Mouse (Mus musculus) gastrocnemius, adult 2 months (tissue): ENCODE measurements around the gene Cybrd1. TPM values are rescaled to one million over a fixed set of nuclear protein-coding genes. Genes with fewer than 3 reads are reported as not detected.
A peak's percentile ranks its signal among the peaks of the same experiment; 100 is the strongest.

Experiments used
- DNase-seq: peaks from one replicate; pipeline ENCODE4 v3.0.0; 2022
- H3K27ac ChIP-seq: fragments of 200-600 bp; 2 replicates; pipeline ENCODE4 v1.8.1; 2022; ENCODE audit warnings: mild to moderate bottlenecking
- H3K4me3 ChIP-seq: fragments of 200-600 bp; 2 replicates; pipeline ENCODE4 v1.8.1; 2022; ENCODE audit warnings: mild to moderate bottlenecking, moderate library complexity
- CTCF ChIP-seq: fragments of 200-600 bp; IDR thresholded peaks from 2 replicates; pipeline ENCODE4 v1.8.1; 2022; ENCODE audit warnings: antibody characterized with exemption, mild to moderate bottlenecking, moderate library complexity
- intact Hi-C: fragments of 180-260 bp; cut with DNase I; formaldehyde crosslinking; loops from one replicate; pipeline ENCODE4 v1.15.1; 2025
- total RNA-seq, 2 experiments: library from RNA; stranded (reverse); gene quantifications; 2 replicates each; pipeline ENCODE4 v1.2.3; 2021

Gene Cybrd1
- total RNA-seq, 2 experiments from 2014 or later = 0.20 to 0.59 TPM

DNA sequence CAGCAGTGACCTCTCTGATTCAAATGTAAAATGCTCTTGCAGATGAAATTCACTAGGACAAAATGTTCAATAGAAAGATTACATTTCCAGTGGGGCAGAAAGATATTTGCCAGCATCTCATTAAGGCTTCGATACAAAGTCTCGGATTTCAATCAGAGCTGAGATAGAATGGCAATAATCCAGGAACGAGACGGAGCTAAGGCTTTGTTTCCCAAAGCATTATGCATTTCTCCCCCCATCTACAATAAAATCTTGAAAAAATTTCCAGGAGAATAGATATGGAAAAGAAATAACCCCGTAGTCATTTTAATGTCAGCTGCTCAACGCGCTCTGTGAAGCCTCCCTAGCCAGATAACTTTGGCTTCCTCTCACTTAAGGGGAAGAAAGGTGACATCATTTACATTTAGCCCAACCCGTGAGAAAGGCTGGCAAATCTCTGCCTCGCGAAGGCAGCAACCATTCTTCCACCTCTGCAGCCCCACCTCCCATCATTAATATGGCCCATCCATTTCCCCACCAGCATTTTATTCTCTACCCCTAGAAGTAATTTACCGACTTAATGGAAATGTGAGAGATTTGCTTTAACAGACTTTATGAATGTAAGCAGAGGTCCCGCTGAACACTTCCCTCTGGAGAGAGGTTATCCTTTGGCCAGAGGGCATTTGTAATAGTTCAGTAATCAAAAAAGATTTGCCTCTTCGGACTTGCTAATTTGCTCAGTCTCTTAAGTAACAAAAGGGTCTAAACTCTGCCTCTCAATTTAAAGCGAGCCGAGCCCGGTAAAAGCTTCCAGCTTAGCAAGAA is 73.9 kb downstream of the Cybrd1 start:
- Histone ChIP-seq H3K4me3 (peak overlapping the region; percentile 27), H3K27ac (no peak overlapping the region)
- TF ChIP-seq CTCF = no peak
- intact Hi-C loops = no loop called here
- no peak for DNase-seq

DNA sequence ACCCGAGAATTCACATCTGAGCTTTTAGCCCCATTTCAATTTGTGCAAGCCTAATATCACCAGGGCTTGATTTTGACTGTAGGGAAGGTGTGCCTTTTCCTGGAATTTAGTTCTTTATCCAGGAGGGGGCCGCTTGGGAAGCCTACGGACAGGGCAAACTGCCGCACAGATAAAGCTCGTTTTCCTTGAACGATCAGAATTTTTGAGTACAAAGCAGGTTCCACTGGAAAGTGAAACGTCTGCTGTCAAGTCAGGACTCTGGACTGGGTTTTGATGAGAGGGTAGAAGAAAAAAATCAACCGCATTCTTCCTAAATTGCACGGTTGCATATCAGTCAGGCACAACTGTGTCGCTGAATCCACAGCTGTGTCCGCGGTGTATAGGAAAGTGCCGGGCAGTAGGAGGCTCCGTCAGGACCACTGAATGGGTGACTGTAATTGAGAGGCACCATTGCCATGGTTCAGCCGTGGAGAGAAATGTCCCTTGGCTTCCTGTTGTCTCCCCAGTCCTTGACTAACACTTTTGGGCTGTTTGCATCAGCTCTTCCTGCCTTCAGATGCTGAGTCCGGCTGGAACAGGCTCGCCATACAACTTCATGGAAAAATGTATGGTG is 74.6 kb downstream of the Cybrd1 start:
- peak overlapping the region; percentile 27 for H3K4me3 ChIP-seq
- no peak for DNase-seq
- no peak for TF ChIP-seq CTCF
- intact Hi-C loops = no loop called here
- no peak overlapping the region for H3K27ac ChIP-seq

Other genes starting within 250 kb of the Cybrd1 start
- gene Dcaf17, start 62.6 kb upstream of the Cybrd1 start, total RNA-seq = 1 to 10 TPM; 4.2 to 6.2 TPM
- 1 to 10 TPM; 5.0 to 6.4 TPM for gene Mettl8, start 62.3 kb upstream of the Cybrd1 start, total RNA-seq
- 10 to 100 TPM; 40.1 to 49.3 TPM for gene Dync1i2, start 93.8 kb downstream of the Cybrd1 start, total RNA-seq
- gene Slc25a12, start 249.8 kb downstream of the Cybrd1 start, total RNA-seq = 100 to 1,000 TPM; 344 to 471 TPM